Mouse (Mus musculus): ENCODE data around the gene Mertk. TPM values are rescaled to one million over a fixed set of nuclear protein-coding genes. Genes with fewer than 3 reads are reported as not detected.
A peak's percentile ranks its signal among the peaks of the same experiment; 100 is the strongest.

The Mertk gene
- total and polyA plus RNA-seq, 2 experiments from 2014 or later = 2.0 to 7.7 TPM

DNA sequence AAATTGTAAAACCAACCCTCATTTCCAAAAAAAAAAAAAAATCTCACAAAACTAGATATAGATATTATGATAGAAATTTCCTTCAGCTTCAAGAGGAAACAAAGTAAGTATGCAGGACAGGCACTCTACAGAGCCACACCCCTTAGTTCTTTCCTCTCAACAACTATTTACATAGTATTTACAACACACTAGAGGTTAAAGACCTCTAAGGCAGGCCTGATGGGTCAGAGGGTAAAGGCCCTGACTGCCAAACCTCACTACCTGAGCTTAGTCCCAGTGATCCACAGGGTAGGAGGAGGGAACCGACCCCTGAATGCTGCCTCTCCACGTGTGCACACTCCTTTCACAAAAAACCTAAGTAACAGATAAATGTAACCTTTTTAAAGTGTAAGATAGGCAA lies 114.0 kb downstream of the Mertk start:
- Histone ChIP-seq H3K36me3 (ENCODE audit: insufficient read depth, low read length) (no peaks in the 10 kb centered on the region), H3K27ac (ENCODE audit: low read depth, low read length) (no peak overlapping the region), H3K4me3 (ENCODE audit: low read depth, low read length) (no peak overlapping the region), H3K9ac (replicated peaks; ENCODE audit: low read length, poor library complexity, severe bottlenecking) (no peak overlapping the region), H3K4me2 (ENCODE audit: low read depth, low read length, poor library complexity, severe bottlenecking) (no peak overlapping the region), H3K4me1 (ENCODE audit: insufficient read depth, low read length) (no peaks in the 10 kb centered on the region), H3K9me3 (ENCODE audit: low read length) (no peaks in the 10 kb centered on the region), H3K27me3 (ENCODE audit: insufficient read depth, low read length) (no peaks in the 10 kb centered on the region)
- WGBS = 35% methylated on average over 2 of the region's 2 CpGs
- TF ChIP-seq CTCF (IDR thresholded peaks at IDR 0.05) = no peak
- no peak for ATAC-seq (ENCODE audit: low FRiP score)
- no peak for DNase-seq (ENCODE audit: low spot score)

DNA sequence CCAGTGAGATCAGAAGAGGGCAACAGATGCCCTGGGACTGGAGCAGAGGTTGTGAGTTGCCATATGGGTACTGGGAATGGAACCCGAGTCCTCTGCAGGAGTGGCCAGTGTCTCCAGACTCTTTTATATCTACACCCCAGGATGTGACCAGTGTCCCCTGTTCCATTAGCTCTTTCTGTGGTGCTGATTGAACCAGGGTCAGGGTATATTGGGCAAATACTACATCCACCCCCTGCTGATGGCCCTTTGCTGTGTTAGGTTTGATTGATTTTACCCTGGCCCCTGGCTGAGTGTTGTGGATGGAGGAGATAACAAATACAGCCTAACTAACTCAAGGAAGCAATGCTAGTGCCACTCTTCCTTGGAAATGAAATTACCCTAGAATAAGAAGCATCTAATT lies 117.6 kb downstream of the Mertk start:
- H3K27ac ChIP-seq (ENCODE audit: low read depth, low read length) = no peak overlapping the region
- 75% methylated on average over 1 of the region's 1 CpGs for WGBS
- no peak for ATAC-seq (ENCODE audit: low FRiP score)

GRCm38 (mm10) chr2:128816916-128817315 lies 118.2 kb downstream of the Mertk start:
- Histone ChIP-seq H3K4me3 (ENCODE audit: low read depth, low read length) (peak overlapping the region; percentile 84; the same call in 1 of the 2 replicates), H3K9ac (replicated peaks; ENCODE audit: low read length, poor library complexity, severe bottlenecking) (no peak overlapping the region), H3K4me1 (ENCODE audit: insufficient read depth, low read length) (no peaks in the 10 kb centered on the region; the same call in 1 of the 2 replicates), H3K36me3 (ENCODE audit: insufficient read depth, low read length) (no peaks in the 10 kb centered on the region), H3K27me3 (ENCODE audit: insufficient read depth, low read length) (no peaks in the 10 kb centered on the region), H3K9me3 (ENCODE audit: low read length) (no peaks in the 10 kb centered on the region), H3K27ac (ENCODE audit: low read depth, low read length) (no peak overlapping the region), H3K4me2 (ENCODE audit: low read depth, low read length, poor library complexity, severe bottlenecking) (peak overlapping the region; percentile 69)
- no peak for TF ChIP-seq CTCF (IDR thresholded peaks at IDR 0.05)
- no peak for DNase-seq (ENCODE audit: low spot score)
- no peak for ATAC-seq (ENCODE audit: low FRiP score)
- 47% methylated on average over 6 of the region's 6 CpGs for WGBS

More for the DNA sequence above, 117.6 kb downstream of the Mertk start:
- no peak overlapping the region for H3K4me3 ChIP-seq (ENCODE audit: low read depth, low read length)
- no peaks in the 10 kb centered on the region; the same call in 1 of the 2 replicates for H3K4me1 ChIP-seq (ENCODE audit: insufficient read depth, low read length)
- H3K36me3 ChIP-seq (ENCODE audit: insufficient read depth, low read length) = no peaks in the 10 kb centered on the region
- H3K9me3 ChIP-seq (ENCODE audit: low read length) = no peaks in the 10 kb centered on the region
- DNase-seq (ENCODE audit: low spot score) = no peak
- no peaks in the 10 kb centered on the region for H3K27me3 ChIP-seq (ENCODE audit: insufficient read depth, low read length)
- no peak overlapping the region for H3K4me2 ChIP-seq (ENCODE audit: low read depth, low read length, poor library complexity, severe bottlenecking)
- no peak overlapping the region for H3K9ac ChIP-seq (replicated peaks; ENCODE audit: low read length, poor library complexity, severe bottlenecking)
- no peak for TF ChIP-seq CTCF (IDR thresholded peaks at IDR 0.05)

DNA sequence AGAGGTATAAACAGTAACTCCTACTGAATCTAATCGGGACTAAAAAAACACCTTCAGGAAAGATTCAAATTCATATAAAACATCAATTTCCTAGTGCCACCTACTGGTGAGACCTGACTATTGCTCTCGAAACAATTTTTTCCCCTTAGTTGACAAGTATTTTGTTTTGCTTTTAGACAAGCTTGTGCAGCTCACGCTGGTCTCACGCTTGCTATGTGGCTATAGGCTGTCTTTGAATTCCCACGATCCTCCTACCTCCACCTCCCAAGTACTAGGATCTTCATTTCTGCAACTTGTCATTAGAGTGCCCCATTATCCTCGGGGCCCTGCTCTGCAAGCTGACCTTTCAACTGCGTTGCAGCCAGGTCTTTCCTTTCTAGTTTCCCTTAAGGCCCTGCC lies 118.6 kb downstream of the Mertk start:
- Histone ChIP-seq H3K4me1 (ENCODE audit: insufficient read depth, low read length) (no peaks in the 10 kb centered on the region; the same call in 1 of the 2 replicates), H3K27me3 (ENCODE audit: insufficient read depth, low read length) (no peaks in the 10 kb centered on the region), H3K9me3 (ENCODE audit: low read length) (no peaks in the 10 kb centered on the region), H3K9ac (replicated peaks; ENCODE audit: low read length, poor library complexity, severe bottlenecking) (0 out of 2 replicates have a peak overlapping the region, but pooled peaks have one; percentile 84), H3K4me2 (ENCODE audit: low read depth, low read length, poor library complexity, severe bottlenecking) (peak overlapping the region; percentile 69), H3K4me3 (ENCODE audit: low read depth, low read length) (peak overlapping the region; percentile 84), H3K36me3 (ENCODE audit: insufficient read depth, low read length) (no peaks in the 10 kb centered on the region), H3K27ac (ENCODE audit: low read depth, low read length) (peak overlapping the region; percentile 88)
- 0% methylated on average over 7 of the region's 7 CpGs for whole genome bisulfite sequencing
- ATAC-seq (ENCODE audit: low FRiP score) = peak; percentile 45
- DNase-seq (ENCODE audit: low spot score) = peak; percentile 88
- TF ChIP-seq CTCF (IDR thresholded peaks at IDR 0.05) = peak; percentile 85

- no peaks in the 10 kb centered on the region for H3K36me3 ChIP-seq (ENCODE audit: insufficient read depth, low read length)
- H3K4me2 ChIP-seq (ENCODE audit: low read depth, low read length, poor library complexity, severe bottlenecking) = peak within 1 kb of the TSS; percentile 69
- DNase-seq (ENCODE audit: low spot score) (peak; percentile 98), ATAC-seq (ENCODE audit: low FRiP score) (peak; percentile 95)
- H3K4me1 ChIP-seq (ENCODE audit: insufficient read depth, low read length) = no peaks in the 10 kb centered on the region; the same call in 1 of the 2 replicates
- H3K9ac ChIP-seq (replicated peaks; ENCODE audit: low read length, poor library complexity, severe bottlenecking) = peak within 1 kb of the TSS; percentile 84
- under 1% methylated on average over 59 of the region's 59 CpGs for WGBS
- H3K4me3 ChIP-seq (ENCODE audit: low read depth, low read length) = peak within 1 kb of the TSS; percentile 84
- no peaks in the 10 kb centered on the region for H3K27me3 ChIP-seq (ENCODE audit: insufficient read depth, low read length)
- H3K27ac ChIP-seq (ENCODE audit: low read depth, low read length) = peak within 1 kb of the TSS; percentile 88
- no peaks in the 10 kb centered on the region for H3K9me3 ChIP-seq (ENCODE audit: low read length)
- peak; percentile 37 for TF ChIP-seq CTCF (IDR thresholded peaks at IDR 0.05)
Measured at GRCm38 (mm10) chr2:128817786-128818681, 119.3 kb downstream of the Mertk start, which contains the start of gene Tmem87b. Gene Tmem87b, plus strand, starts transcription at chr2:128818118.

Data from midbrain, postnatal 0 days (tissue).